Mouse (Mus musculus): Measurements from ENCODE around the gene Fam117b. TPM values are rescaled to one million over a fixed set of nuclear protein-coding genes. Genes with fewer than 3 reads are reported as not detected.

The Fam117b gene
- polyA plus RNA-seq, 1 experiment from 2014 or later = 2.9 TPM

- H3K27ac ChIP-seq (ENCODE audit: low read length) = no peak overlapping the region
- no peak for ATAC-seq (replicated peaks; ENCODE audit: extremely low read depth, insufficient read depth, low FRiP score)
- WGBS = 34% methylated on average over 5 of the region's 5 CpGs
Measured at GRCm38 (mm10) chr1:59943825-59944224, 31.0 kb downstream of the Fam117b start.

DNA sequence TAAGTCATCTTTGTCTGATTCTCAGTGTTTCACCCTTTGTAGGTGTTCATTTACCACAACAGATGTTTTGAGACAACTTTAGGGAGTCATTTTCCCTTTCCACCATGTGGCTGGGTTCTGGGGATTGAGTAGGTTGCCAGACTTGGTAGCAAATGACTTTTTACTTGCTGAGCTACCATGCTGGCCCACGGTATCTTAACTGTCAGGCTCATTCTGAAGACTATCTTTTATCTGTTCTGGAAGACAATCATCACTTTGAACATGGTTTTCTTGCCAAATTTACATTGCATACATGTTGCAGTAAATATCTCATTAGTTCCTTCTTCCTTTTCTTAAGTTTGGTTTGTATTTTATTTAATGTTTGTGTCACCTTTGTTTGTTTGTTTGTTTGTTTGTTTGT lies 33.2 kb downstream of the Fam117b start:
- Histone ChIP-seq H3K27me3 (ENCODE audit: control insufficient read depth, insufficient read depth, low read length) (no peaks in the 10 kb centered on the region), H3K27ac (ENCODE audit: low read length) (no peak overlapping the region), H3K4me1 (ENCODE audit: control insufficient read depth, insufficient read depth, low read length) (peaks cover 3% of the 10 kb centered on the region; the same call in 1 of the 2 replicates), H3K9ac (ENCODE audit: low read length) (no peak overlapping the region), H3K9me3 (replicated peaks; ENCODE audit: control insufficient read depth, low read length) (no peaks in the 10 kb centered on the region), H3K36me3 (ENCODE audit: control insufficient read depth, insufficient read depth) (0 out of 2 replicates have a peak, but pooled peaks cover 2% of the 10 kb centered on the region), H3K4me2 (ENCODE audit: low read depth, low read length) (no peak overlapping the region), H3K4me3 (ENCODE audit: low read length) (no peak overlapping the region)
- WGBS = 44% methylated on average over 1 of the region's 1 CpGs
- ATAC-seq (replicated peaks; ENCODE audit: extremely low read depth, insufficient read depth, low FRiP score) = no peak

More at GRCm38 (mm10) chr1:59943825-59944224, 31.0 kb downstream of the Fam117b start:
- Histone ChIP-seq H3K4me3 (ENCODE audit: low read length) (no peak overlapping the region), H3K4me2 (ENCODE audit: low read depth, low read length) (no peak overlapping the region), H3K9me3 (replicated peaks; ENCODE audit: control insufficient read depth, low read length) (no peaks in the 10 kb centered on the region), H3K36me3 (ENCODE audit: control insufficient read depth, insufficient read depth) (no peaks in the 10 kb centered on the region), H3K27me3 (ENCODE audit: control insufficient read depth, insufficient read depth, low read length) (no peaks in the 10 kb centered on the region), H3K9ac (ENCODE audit: low read length) (no peak overlapping the region), H3K4me1 (ENCODE audit: control insufficient read depth, insufficient read depth, low read length) (peaks cover 3% of the 10 kb centered on the region)

DNA sequence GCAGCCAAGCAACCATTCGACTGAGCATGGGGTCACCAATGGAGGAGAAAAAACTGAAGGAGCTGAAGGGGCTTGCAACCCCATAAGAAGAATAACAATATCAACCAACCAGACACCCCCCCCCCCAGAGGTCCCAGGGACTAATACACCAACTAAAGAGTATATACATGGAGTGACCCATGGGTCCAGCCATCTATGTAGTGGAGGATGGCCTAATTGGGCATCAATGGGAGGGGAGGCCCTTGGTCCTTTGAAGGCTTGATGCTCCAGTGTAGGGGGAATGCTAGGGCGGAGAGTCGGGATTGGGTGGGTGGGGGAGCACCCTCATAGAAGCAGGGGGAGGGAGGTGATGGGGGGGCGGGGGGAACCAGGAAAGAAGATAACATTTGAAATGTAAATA lies 34.7 kb downstream of the Fam117b start:
- 97% methylated on average over 4 of the region's 4 CpGs for WGBS
- no peaks in the 10 kb centered on the region for H3K9me3 ChIP-seq (replicated peaks; ENCODE audit: control insufficient read depth, low read length)

GRCm38 (mm10) chr1:59957206-59957605 lies 44.4 kb downstream of the Fam117b start:
- Histone ChIP-seq H3K27ac (ENCODE audit: low read length) (no peak overlapping the region), H3K9me3 (replicated peaks; ENCODE audit: control insufficient read depth, low read length) (no peaks in the 10 kb centered on the region), H3K4me2 (ENCODE audit: low read depth, low read length) (no peak overlapping the region), H3K36me3 (ENCODE audit: control insufficient read depth, insufficient read depth) (0 out of 2 replicates have a peak, but pooled peaks cover 3% of the 10 kb centered on the region), H3K4me1 (ENCODE audit: control insufficient read depth, insufficient read depth, low read length) (no peaks in the 10 kb centered on the region), H3K9ac (ENCODE audit: low read length) (no peak overlapping the region), H3K27me3 (ENCODE audit: control insufficient read depth, insufficient read depth, low read length) (no peaks in the 10 kb centered on the region), H3K4me3 (ENCODE audit: low read length) (no peak overlapping the region)
- no peak for ATAC-seq (replicated peaks; ENCODE audit: extremely low read depth, insufficient read depth, low FRiP score)
- WGBS = 67% methylated on average over 3 of the region's 3 CpGs

More for the DNA sequence above, 34.7 kb downstream of the Fam117b start:
- Histone ChIP-seq H3K4me2 (ENCODE audit: low read depth, low read length) (no peak overlapping the region), H3K4me1 (ENCODE audit: control insufficient read depth, insufficient read depth, low read length) (peaks cover 3% of the 10 kb centered on the region; the same call in 1 of the 2 replicates), H3K4me3 (ENCODE audit: low read length) (no peak overlapping the region), H3K27me3 (ENCODE audit: control insufficient read depth, insufficient read depth, low read length) (no peaks in the 10 kb centered on the region), H3K9ac (ENCODE audit: low read length) (no peak overlapping the region), H3K36me3 (ENCODE audit: control insufficient read depth, insufficient read depth) (0 out of 2 replicates have a peak, but pooled peaks cover 2% of the 10 kb centered on the region), H3K27ac (ENCODE audit: low read length) (no peak overlapping the region)
- ATAC-seq (replicated peaks; ENCODE audit: extremely low read depth, insufficient read depth, low FRiP score) = no peak

DNA sequence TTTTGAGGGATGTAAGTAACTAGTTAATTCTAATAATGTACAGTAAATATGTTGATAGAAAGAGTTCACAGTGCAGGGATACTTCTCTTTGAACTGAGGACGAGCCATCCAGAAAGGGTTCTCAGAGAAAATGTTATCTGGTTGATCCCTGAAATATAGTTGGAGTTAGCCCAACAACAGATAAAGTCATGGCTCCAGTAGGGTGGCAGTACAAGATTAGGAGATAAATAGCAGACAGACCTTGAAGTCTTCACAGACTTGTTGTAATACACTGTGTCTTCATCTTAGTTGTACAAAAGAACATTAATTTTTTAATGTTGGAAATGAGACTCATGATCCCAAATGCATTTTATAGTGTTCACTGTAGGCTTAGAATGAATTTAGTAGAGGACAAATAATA lies 47.1 kb downstream of the Fam117b start:
- Histone ChIP-seq H3K4me1 (ENCODE audit: control insufficient read depth, insufficient read depth, low read length) (no peaks in the 10 kb centered on the region), H3K9ac (ENCODE audit: low read length) (no peak overlapping the region), H3K4me2 (ENCODE audit: low read depth, low read length) (no peak overlapping the region), H3K9me3 (replicated peaks; ENCODE audit: control insufficient read depth, low read length) (no peaks in the 10 kb centered on the region), H3K36me3 (ENCODE audit: control insufficient read depth, insufficient read depth) (no peaks in the 10 kb centered on the region), H3K27ac (ENCODE audit: low read length) (no peak overlapping the region), H3K27me3 (ENCODE audit: control insufficient read depth, insufficient read depth, low read length) (no peaks in the 10 kb centered on the region), H3K4me3 (ENCODE audit: low read length) (no peak overlapping the region)
- no peak for ATAC-seq (replicated peaks; ENCODE audit: extremely low read depth, insufficient read depth, low FRiP score)
- 68% methylated on average over 1 of the region's 1 CpGs for WGBS

GRCm38 (mm10) chr1:59966171-59966785 lies 53.5 kb downstream of the Fam117b start:
- no peaks in the 10 kb centered on the region for H3K27me3 ChIP-seq (ENCODE audit: control insufficient read depth, insufficient read depth, low read length)
- WGBS = 61% methylated on average over 6 of the region's 6 CpGs
- no peak overlapping the region for H3K9ac ChIP-seq (ENCODE audit: low read length)
- H3K27ac ChIP-seq (ENCODE audit: low read length) = no peak overlapping the region
- H3K4me1 ChIP-seq (ENCODE audit: control insufficient read depth, insufficient read depth, low read length) = no peaks in the 10 kb centered on the region
- no peaks in the 10 kb centered on the region for H3K9me3 ChIP-seq (replicated peaks; ENCODE audit: control insufficient read depth, low read length)
- no peak overlapping the region for H3K4me2 ChIP-seq (ENCODE audit: low read depth, low read length)
- no peak overlapping the region for H3K4me3 ChIP-seq (ENCODE audit: low read length)
- ATAC-seq (replicated peaks; ENCODE audit: extremely low read depth, insufficient read depth, low FRiP score) = no peak
- H3K36me3 ChIP-seq (ENCODE audit: control insufficient read depth, insufficient read depth) = peaks cover 8% of the 10 kb centered on the region; the same call in 1 of the 2 replicates

DNA sequence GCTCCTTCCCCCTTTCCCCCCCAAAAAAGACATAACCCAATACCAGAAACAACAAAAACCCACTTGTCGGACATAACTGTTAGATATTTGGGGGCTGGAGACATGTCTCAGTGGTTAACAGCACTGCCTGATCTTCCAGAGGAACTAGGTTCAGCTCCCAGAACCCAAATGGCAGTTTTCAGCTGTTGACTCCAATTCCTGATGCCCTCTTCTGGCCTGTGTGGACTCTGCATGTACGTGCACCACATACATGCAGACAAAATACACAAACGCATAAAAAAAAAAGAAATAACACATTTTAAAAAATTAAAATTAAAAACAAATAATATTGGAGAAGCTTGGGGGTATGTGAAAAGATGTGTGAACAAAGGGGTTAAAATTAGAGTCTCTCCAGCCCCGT lies 54.5 kb downstream of the Fam117b start:
- WGBS = 94% methylated on average over 4 of the region's 4 CpGs
- H3K36me3 ChIP-seq (ENCODE audit: control insufficient read depth, insufficient read depth) = peaks cover 12% of the 10 kb centered on the region; the same call in 1 of the 2 replicates
- ATAC-seq (replicated peaks; ENCODE audit: extremely low read depth, insufficient read depth, low FRiP score) = no peak

DNA sequence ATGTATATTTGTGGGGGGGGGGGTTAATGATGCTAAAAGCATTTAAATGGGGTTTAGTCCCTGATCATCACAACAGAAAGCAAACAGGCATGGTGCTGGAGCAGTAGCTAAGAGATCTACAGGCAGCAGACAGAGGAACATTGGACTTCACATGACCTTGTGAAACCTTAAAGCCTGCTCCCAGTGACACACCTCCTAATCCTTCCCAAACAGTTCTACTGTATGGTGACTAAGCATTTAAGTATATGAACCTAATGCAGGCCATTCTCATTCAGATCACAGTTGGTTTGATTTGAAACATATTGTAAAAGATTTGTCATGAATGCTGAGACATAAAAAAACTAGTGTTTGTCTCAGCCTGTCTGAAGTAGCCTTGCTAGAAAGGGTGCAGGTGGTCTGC lies 73.8 kb downstream of the Fam117b start:
- no peaks in the 10 kb centered on the region for H3K9me3 ChIP-seq (replicated peaks; ENCODE audit: control insufficient read depth, low read length)
- H3K9ac ChIP-seq (ENCODE audit: low read length) = no peak overlapping the region
- H3K27me3 ChIP-seq (ENCODE audit: control insufficient read depth, insufficient read depth, low read length) = no peaks in the 10 kb centered on the region
- no peak overlapping the region for H3K4me2 ChIP-seq (ENCODE audit: low read depth, low read length)
- H3K4me3 ChIP-seq (ENCODE audit: low read length) = no peak overlapping the region
- H3K27ac ChIP-seq (ENCODE audit: low read length) = no peak overlapping the region
- ATAC-seq (replicated peaks; ENCODE audit: extremely low read depth, insufficient read depth, low FRiP score) = no peak
- no peaks in the 10 kb centered on the region for H3K4me1 ChIP-seq (ENCODE audit: control insufficient read depth, insufficient read depth, low read length)
- peaks cover 23% of the 10 kb centered on the region for H3K36me3 ChIP-seq (ENCODE audit: control insufficient read depth, insufficient read depth)

More for the DNA sequence above, 54.5 kb downstream of the Fam117b start:
- Histone ChIP-seq H3K4me3 (ENCODE audit: low read length) (no peak overlapping the region), H3K4me1 (ENCODE audit: control insufficient read depth, insufficient read depth, low read length) (no peaks in the 10 kb centered on the region), H3K9ac (ENCODE audit: low read length) (no peak overlapping the region), H3K4me2 (ENCODE audit: low read depth, low read length) (no peak overlapping the region), H3K27me3 (ENCODE audit: control insufficient read depth, insufficient read depth, low read length) (no peaks in the 10 kb centered on the region), H3K9me3 (replicated peaks; ENCODE audit: control insufficient read depth, low read length) (no peaks in the 10 kb centered on the region), H3K27ac (ENCODE audit: low read length) (no peak overlapping the region)

- Histone ChIP-seq H3K4me2 (ENCODE audit: low read depth, low read length) (no peak overlapping the region), H3K9me3 (replicated peaks; ENCODE audit: control insufficient read depth, low read length) (no peaks in the 10 kb centered on the region), H3K4me3 (ENCODE audit: low read length) (no peak overlapping the region), H3K36me3 (ENCODE audit: control insufficient read depth, insufficient read depth) (peaks cover 22% of the 10 kb centered on the region; the same call in 1 of the 2 replicates), H3K9ac (ENCODE audit: low read length) (no peak overlapping the region), H3K4me1 (ENCODE audit: control insufficient read depth, insufficient read depth, low read length) (no peaks in the 10 kb centered on the region), H3K27ac (ENCODE audit: low read length) (no peak overlapping the region), H3K27me3 (ENCODE audit: control insufficient read depth, insufficient read depth, low read length) (no peaks in the 10 kb centered on the region)
- ATAC-seq (replicated peaks; ENCODE audit: extremely low read depth, insufficient read depth, low FRiP score) = no peak
- WGBS = 80% methylated on average over 3 of the region's 3 CpGs
Measured at GRCm38 (mm10) chr1:59987399-59988040, 74.7 kb downstream of the Fam117b start.
